Comparison of ENCODE assay signal across 8 mouse cellular contexts in genomic region chr2:125214592-125214991, GRCm38 (mm10). TPM values are rescaled to one million over a fixed set of nuclear protein-coding genes. Genes with fewer than 3 reads are reported as not detected.
DNase-seq lines count a peak whose midpoint lies in the region; ATAC-seq and TF ChIP-seq lines count a peak whose summit lies in the region.

No protein-coding gene starts in this region.

- H3K9ac ChIP-seq in ES-Bruce4 (ENCODE audit: low read depth, poor library complexity, severe bottlenecking): no peak overlapping the region
- H3K9ac ChIP-seq in heart, postnatal 0 days (replicated peaks; ENCODE audit: low read depth, low read length): no peak overlapping the region

- no peak overlapping the region for H3K4me3 ChIP-seq in ES-Bruce4 (ENCODE audit: low read depth, low read length)
- no peak overlapping the region for H3K4me3 ChIP-seq in heart, postnatal 0 days (ENCODE audit: low read depth, low read length)
- no peak overlapping the region for H3K4me3 ChIP-seq in lung, adult 2 months (replicated peaks; ENCODE audit: extremely low read depth, low read depth, low read length)

- no peaks in the 10 kb centered on the region for H3K36me3 ChIP-seq in ES-Bruce4 (ENCODE audit: control insufficient read depth, insufficient read depth, low read length, poor library complexity, severe bottlenecking)
- H3K36me3 ChIP-seq in heart, postnatal 0 days (replicated peaks; ENCODE audit: control insufficient read depth, insufficient read depth, low read length): no peaks in the 10 kb centered on the region

- TF ChIP-seq POLR2A in ES-Bruce4 (IDR thresholded peaks at IDR 0.05; ENCODE audit: insufficient read depth, low read length): no peak
- no peak for TF ChIP-seq POLR2A in lung, adult 2 months (IDR thresholded peaks at IDR 0.05; ENCODE audit: borderline replicate concordance, extremely low read depth, low read depth, low read length)

- 0 out of 2 replicates have a peak, but pooled peaks have one; percentile 55 for ATAC-seq in heart, postnatal 0 days (ENCODE audit: insufficient read depth, low read depth)

- no peaks in the 10 kb centered on the region for H3K4me1 ChIP-seq in ES-Bruce4 (ENCODE audit: control insufficient read depth, insufficient read depth, low read length)
- no peaks in the 10 kb centered on the region for H3K4me1 ChIP-seq in heart, postnatal 0 days (ENCODE audit: control insufficient read depth, insufficient read depth)
- no peaks in the 10 kb centered on the region for H3K4me1 ChIP-seq in lung, adult 2 months (ENCODE audit: control insufficient read depth, insufficient read depth, low read length)

- H3K27ac ChIP-seq in ES-Bruce4 (ENCODE audit: insufficient read depth, low read length): no peak overlapping the region
- no peak overlapping the region for H3K27ac ChIP-seq in heart, postnatal 0 days (ENCODE audit: low read depth)

- H3K9me3 ChIP-seq in ES-Bruce4 (replicated peaks; ENCODE audit: control insufficient read depth, insufficient read depth, low read length, poor library complexity, severe bottlenecking): no peaks in the 10 kb centered on the region
- no peaks in the 10 kb centered on the region for H3K9me3 ChIP-seq in heart, postnatal 0 days (replicated peaks; ENCODE audit: control insufficient read depth, low read length)

- H3K4me2 ChIP-seq in heart, postnatal 0 days (ENCODE audit: low read depth, low read length): no peak overlapping the region

- H3K27me3 ChIP-seq in ES-Bruce4 (ENCODE audit: control insufficient read depth, insufficient read depth, low read length, poor library complexity, severe bottlenecking): no peaks in the 10 kb centered on the region
- H3K27me3 ChIP-seq in heart, postnatal 0 days (ENCODE audit: control insufficient read depth, insufficient read depth, low read length): no peaks in the 10 kb centered on the region

- TF ChIP-seq EP300 in ES-Bruce4 (IDR thresholded peaks at IDR 0.05; ENCODE audit: insufficient read depth, low read depth, low read length): no peak
- TF ChIP-seq EP300 in heart, postnatal 0 days (IDR thresholded peaks at IDR 0.05; ENCODE audit: low read depth): no peak

- WGBS in heart, postnatal 0 days: 6% methylated on average over 3 of the region's 3 CpGs
- WGBS in lung, adult 2 months: 5% methylated on average over 3 of the region's 3 CpGs

- peak; percentile 84 for DNase-seq in adrenal gland, postnatal 10 days
- peak; percentile 92 for DNase-seq in embryo, embryonic 10.5 days (ENCODE audit: low spot score)
- peak; percentile 67 for DNase-seq in heart, postnatal 0 days (ENCODE audit: low spot score)
- peak; percentile 59 to 86 for DNase-seq in kidney, postnatal 36 days
- peak; percentile 56 for DNase-seq in lung, adult 2 months
- peak; percentile 76 for DNase-seq in retina, postnatal 1 day
- peak; percentile 75 for DNase-seq in urinary bladder, postnatal 14 days (ENCODE audit: low spot score)

- peak; percentile 29 for TF ChIP-seq CTCF in ES-Bruce4 (IDR thresholded peaks at IDR 0.05; ENCODE audit: low read depth, low read length)
- peak; percentile 72 for TF ChIP-seq CTCF in heart, postnatal 0 days (IDR thresholded peaks at IDR 0.05; ENCODE audit: low read depth)
- peak; percentile 53 for TF ChIP-seq CTCF in lung, adult 2 months (IDR thresholded peaks at IDR 0.05; ENCODE audit: insufficient read depth, low read length)

RNA-seq across cellular contexts. Expression of gene Dut, which starts 32.4 kb away (rescaled TPM):
- polyA plus RNA-seq in ES-Bruce4 (2011; ENCODE audit: insufficient read depth, insufficient read length, low read depth, missing spikeins): 127 and 130 TPM in 2 replicates
- 10 to 100 TPM; 40.3 to 53.8 TPM for total RNA-seq in adrenal gland, postnatal 10 days (2021)
- 76.1 and 93.0 TPM in 2 replicates for total RNA-seq in heart, postnatal 0 days (2014; rRNA removed; ENCODE audit: low replicate concordance)
- 69.1 and 73.4 TPM in 2 replicates for polyA plus RNA-seq in heart, postnatal 0 days (2015; fragmentation: Nextera tagmentation; extraction: Ambion mirVana)
- 15.1 and 21.2 TPM in 2 replicates for polyA plus RNA-seq in lung, adult 2 months (2012; rRNA removed)
